Mouse (Mus musculus) forebrain, embryonic 15.5 days (tissue): ENCODE measurements around the gene Pde6d. TPM values are rescaled to one million over a fixed set of nuclear protein-coding genes. Genes with fewer than 3 reads are reported as not detected.

Experiments
- ATAC-seq: fragments of 200-750 bp; cut with Nextera tagmentation; replicated peaks from 2 replicates; pipeline ENCODE4 v1.8.0; 2017; ENCODE audit warnings: mild to moderate bottlenecking, moderate TSS enrichment, moderate library complexity
- H3K27ac ChIP-seq: fragments of 300-500 bp; sonication (generic); replicated peaks from 2 replicates; pipeline ENCODE4 v1.5.1; 2015; ENCODE audit warnings: mild to moderate bottlenecking, inconsistent platforms
- H3K27me3 ChIP-seq: fragments of 300-500 bp; sonication (generic); 2 replicates; pipeline ENCODE4 v1.6.1; 2015; ENCODE audit warnings: inconsistent platforms
- H3K36me3 ChIP-seq: fragments of 300-500 bp; sonication (generic); 2 replicates; pipeline ENCODE4 v1.6.1; 2015; ENCODE audit warnings: mild to moderate bottlenecking, inconsistent platforms
- H3K4me1 ChIP-seq: fragments of 300-500 bp; sonication (generic); 2 replicates; pipeline ENCODE4 v1.6.1; 2015; ENCODE audit warnings: inconsistent platforms
- H3K4me2 ChIP-seq: fragments of 300-500 bp; sonication (generic); replicated peaks from 2 replicates; pipeline ENCODE4 v1.6.1; 2015; ENCODE audit warnings: mild to moderate bottlenecking, inconsistent platforms
- H3K4me3 ChIP-seq: fragments of 300-500 bp; sonication (generic); 2 replicates; pipeline ENCODE4 v1.5.1; 2015; ENCODE audit warnings: mild to moderate bottlenecking, inconsistent platforms
- H3K9ac ChIP-seq: fragments of 300-500 bp; sonication (generic); replicated peaks from 2 replicates; pipeline ENCODE4 v1.6.1; 2015; ENCODE audit warnings: mild to moderate bottlenecking, inconsistent platforms
- H3K9me3 ChIP-seq: fragments of 300-500 bp; sonication (generic); 2 replicates; pipeline ENCODE4 v1.6.1; 2016; ENCODE audit warnings: inconsistent platforms
- WGBS: fragments of 180-500 bp; shearing (Covaris S2); methylation state at CpG from one replicate; pipeline ENCODE4 v1.1.7; 2015; ENCODE audit warnings: mixed read lengths; 5-methylcytosine and 5-hydroxymethylcytosine counted together
- polyA plus RNA-seq: library from polyadenylated mRNA; unstranded; fragments of >200 nt; fragmentation: Nextera tagmentation; extraction: Ambion mirVana; gene quantifications from 2 replicates; pipeline ENCODE4 v1.2.1, GENCODE M21; 2015

The Pde6d gene
- polyA plus RNA-seq, 1 experiment from 2014 or later: 99.0 TPM

DNA sequence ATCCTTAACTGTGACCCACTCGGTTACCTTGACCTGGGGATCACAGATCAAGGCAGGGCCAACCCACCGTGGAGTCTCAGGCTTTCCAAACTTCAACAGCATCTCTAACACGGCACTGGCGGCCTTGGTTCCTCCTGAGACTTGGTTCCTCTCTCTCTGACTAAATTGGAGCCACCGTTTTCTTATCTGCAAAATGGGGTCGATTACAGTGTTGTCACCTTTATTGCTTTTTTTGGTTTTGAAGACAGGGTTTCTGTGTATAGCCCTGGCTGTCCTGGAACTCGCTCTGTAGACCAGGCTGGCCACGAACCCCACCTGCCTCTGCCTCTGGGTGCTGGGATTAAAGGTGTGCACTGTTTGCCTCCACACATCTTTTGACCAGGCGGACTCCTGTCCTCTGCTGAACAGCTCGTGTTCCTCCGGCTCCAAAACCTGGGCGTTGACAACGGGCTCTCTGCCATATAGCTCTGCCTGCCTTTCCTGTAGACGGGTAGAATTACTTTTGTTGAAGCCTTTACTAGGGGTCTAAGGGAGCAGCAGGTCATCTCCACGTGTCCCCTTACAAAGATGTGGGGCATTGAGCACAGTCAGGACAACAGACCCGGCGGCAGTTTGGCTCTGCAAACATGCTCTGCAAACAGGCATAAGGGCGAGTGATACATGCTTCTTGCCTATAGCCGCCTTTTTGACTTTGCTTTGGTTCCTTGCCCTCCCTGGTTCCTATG, 77.6 kb downstream of the Pde6d start:
- ATAC-seq: no peak

DNA sequence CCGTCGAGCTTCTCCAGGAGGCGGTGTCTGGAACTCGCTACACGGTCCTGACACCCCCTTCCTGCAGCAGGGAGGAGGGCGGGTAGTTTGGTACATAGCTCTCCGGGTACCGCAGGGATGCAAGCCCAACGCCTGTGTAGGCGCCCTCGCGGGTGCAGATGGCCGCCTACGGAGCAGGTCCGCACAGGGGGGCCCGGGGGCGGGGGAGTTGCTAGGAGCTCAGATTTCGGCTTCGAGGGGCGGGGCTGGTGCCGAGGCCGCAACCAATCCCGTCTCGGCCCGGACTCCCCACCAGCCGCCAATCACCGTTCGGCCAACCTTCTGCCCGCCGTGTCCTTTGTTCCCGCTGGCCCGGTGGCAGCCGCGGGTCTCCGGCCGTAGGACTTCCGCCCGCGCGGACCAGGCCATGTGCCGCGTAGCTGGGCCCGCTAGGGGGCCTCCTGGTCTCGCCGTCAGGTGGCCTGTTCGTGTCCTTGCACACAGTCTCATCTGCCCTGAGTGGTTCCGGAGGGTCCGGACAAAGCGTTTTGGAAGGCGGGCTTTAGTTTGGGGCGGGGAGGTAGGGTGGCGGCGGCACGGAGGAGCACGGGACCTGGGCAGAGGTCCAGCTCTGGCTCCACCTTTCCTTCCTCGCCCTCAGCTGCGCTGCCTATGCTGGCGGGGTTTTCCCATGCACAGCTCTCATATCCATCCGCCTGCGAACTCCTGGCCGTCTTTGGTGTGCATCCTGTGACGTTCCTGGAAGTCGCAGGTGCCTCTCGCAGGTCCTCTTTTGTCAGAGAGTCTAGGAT, 78.3 kb downstream of the Pde6d start:
- Histone ChIP-seq H3K9ac (peak overlapping the region; percentile 78), H3K27ac (peak overlapping the region; percentile 98), H3K4me2 (peak overlapping the region; percentile 70), H3K36me3 (no peaks in the 10 kb centered on the region), H3K9me3 (no peaks in the 10 kb centered on the region), H3K4me3 (peak overlapping the region; percentile 47), H3K27me3 (no peaks in the 10 kb centered on the region), H3K4me1 (peaks cover 55% of the 10 kb centered on the region)
- under 1% methylated on average over 63 of the region's 64 CpGs for WGBS
- ATAC-seq: peak; percentile 84

More for the DNA sequence above, 77.6 kb downstream of the Pde6d start:
- no peaks in the 10 kb centered on the region for H3K9me3 ChIP-seq
- no peaks in the 10 kb centered on the region for H3K36me3 ChIP-seq
- 14% methylated on average over 19 of the region's 19 CpGs for WGBS
- no peaks in the 10 kb centered on the region for H3K27me3 ChIP-seq
- H3K4me2 ChIP-seq: peak overlapping the region; percentile 70
- H3K9ac ChIP-seq: peak overlapping the region; percentile 78
- H3K4me1 ChIP-seq: peaks cover 58% of the 10 kb centered on the region
- peak overlapping the region; percentile 47 for H3K4me3 ChIP-seq
- H3K27ac ChIP-seq: peak overlapping the region; percentile 98

DNA sequence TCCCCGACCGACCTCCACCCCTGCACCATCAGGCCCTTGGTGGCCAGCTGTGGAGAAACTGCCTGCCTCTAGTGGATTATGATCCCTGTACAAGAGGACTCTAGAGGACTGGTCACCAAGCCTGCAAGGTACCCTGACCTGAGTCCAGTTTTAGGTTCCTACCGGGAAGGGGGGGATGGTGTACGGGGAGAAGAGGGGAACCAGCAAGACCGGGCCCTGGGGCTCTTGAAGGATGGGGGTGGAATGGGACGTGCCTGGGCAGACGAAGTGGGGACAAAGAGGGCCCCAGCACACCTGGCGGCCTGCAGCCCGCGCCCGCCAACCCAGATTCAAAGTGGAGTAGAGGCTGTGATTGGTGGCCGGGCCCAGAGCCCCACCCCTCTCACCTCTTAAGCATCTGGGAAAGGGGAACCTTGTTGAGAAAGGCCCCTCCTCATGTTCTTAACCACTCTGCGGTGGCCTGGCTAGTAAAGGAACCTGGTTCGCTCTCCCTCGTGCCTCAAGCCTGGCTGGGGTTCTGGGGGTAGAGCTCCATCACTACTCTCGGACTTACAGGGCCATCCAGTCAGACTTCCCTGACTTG, 79.2 kb downstream of the Pde6d start:
- H3K9me3 ChIP-seq: no peaks in the 10 kb centered on the region
- H3K36me3 ChIP-seq: no peaks in the 10 kb centered on the region
- WGBS: 8% methylated on average over 16 of the region's 16 CpGs
- H3K4me2 ChIP-seq: peak overlapping the region; percentile 70
- H3K4me1 ChIP-seq: peaks cover 57% of the 10 kb centered on the region
- peak overlapping the region; percentile 47 for H3K4me3 ChIP-seq
- H3K27ac ChIP-seq: peak overlapping the region; percentile 98
- H3K9ac ChIP-seq: peak overlapping the region; percentile 78
- no peaks in the 10 kb centered on the region for H3K27me3 ChIP-seq
- ATAC-seq: peak; percentile 0; the same call in 1 of the 2 replicates

DNA sequence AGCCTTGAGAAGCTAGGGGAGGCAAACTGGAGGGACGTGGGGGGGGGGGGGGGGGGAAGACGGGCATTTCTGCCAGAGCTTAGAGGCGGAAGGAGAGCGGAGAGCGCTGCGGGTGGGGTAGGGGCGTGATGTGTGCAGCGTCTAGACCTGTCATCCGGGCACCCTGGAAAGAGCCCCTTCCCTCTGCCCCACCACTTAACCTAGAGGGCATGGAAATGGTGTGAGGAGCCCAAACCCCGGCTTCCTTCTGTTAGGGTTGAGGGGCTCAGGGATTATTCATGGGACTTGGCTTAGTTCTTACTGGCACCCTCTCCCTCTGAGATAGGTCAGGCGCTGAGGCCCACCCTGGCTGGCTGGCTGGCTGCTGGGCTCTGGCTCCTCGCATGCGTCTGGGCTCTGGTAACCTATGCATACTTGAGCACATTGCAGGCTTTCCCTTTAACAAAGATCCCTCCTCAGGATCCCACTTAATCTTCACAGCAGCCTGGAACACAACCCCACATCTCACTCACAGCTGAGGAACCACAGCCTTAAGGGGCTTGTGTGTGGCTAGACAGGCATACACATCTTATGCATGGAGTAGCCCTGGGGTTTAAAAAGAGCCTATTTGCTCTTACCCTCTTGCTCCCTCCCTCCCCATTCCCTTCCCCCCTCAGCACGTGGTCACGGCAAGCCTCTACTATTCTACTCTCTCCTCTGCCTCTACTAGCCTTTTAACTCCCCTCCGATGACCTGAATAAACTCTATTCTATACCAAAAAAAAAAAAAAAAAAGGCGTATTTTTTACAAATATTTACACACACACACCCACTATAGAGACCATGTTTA, 80.0 kb downstream of the Pde6d start:
- Histone ChIP-seq H3K36me3 (no peaks in the 10 kb centered on the region), H3K9ac (0 out of 2 replicates have a peak overlapping the region, but pooled peaks have one; percentile 0), H3K4me2 (peak overlapping the region; percentile 2; the same call in 1 of the 2 replicates), H3K27me3 (no peaks in the 10 kb centered on the region), H3K9me3 (no peaks in the 10 kb centered on the region), H3K4me1 (peaks cover 57% of the 10 kb centered on the region), H3K4me3 (no peak overlapping the region), H3K27ac (peak overlapping the region; percentile 98)
- ATAC-seq: no peak
- WGBS: 12% methylated on average over 15 of the region's 17 CpGs

DNA sequence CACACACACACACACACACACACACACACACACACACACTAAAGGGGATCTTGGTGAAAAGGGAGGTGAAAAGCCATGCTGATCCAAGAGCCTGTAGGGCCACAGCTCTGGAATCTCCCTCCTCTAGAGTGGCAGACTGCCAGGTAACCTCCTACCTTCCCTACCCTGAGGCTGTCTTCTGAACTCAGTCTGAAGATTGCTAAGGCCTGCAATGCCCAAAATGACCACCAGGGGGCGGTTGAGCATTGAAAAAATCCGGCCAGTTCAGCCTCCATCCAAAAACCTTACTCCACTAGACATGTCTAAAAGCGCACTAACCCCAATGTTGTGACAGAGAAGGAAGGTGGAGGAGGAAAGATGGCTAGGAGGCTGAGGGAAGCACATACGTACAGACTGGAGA, 80.9 kb downstream of the Pde6d start:
- peaks cover 54% of the 10 kb centered on the region for H3K4me1 ChIP-seq
- H3K4me2 ChIP-seq: 0 out of 2 replicates have a peak overlapping the region, but pooled peaks have one; percentile 2
- no peaks in the 10 kb centered on the region for H3K9me3 ChIP-seq
- H3K27me3 ChIP-seq: no peaks in the 10 kb centered on the region
- 0 out of 2 replicates have a peak overlapping the region, but pooled peaks have one; percentile 0 for H3K9ac ChIP-seq
- ATAC-seq: peak; percentile 0; the same call in 1 of the 2 replicates
- H3K4me3 ChIP-seq: no peak overlapping the region
- WGBS: 2% methylated on average over 4 of the region's 4 CpGs
- peak overlapping the region; percentile 98 for H3K27ac ChIP-seq
- H3K36me3 ChIP-seq: no peaks in the 10 kb centered on the region

DNA sequence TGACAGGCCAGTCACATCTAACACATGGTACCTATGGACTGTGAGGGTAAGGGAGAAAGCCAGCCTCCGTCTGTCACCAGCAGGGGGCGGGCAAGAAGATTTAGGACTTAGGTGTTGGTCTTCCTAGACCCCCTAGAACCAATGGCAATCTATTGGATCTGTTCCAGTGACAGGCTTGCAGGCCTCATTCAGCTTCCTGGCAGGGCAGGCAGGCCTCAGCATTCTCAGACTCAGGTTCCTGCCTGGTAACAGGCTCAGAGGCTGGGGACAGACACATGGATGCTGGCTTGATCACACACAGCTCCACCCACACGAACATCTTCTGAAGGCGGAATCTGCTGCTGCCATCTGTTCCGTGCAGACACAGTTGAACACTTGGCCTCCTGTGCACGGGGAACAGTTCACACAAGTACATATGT, 81.3 kb downstream of the Pde6d start:
- 21% methylated on average over 6 of the region's 6 CpGs for WGBS
- H3K9ac ChIP-seq: no peak overlapping the region
- H3K27ac ChIP-seq: peak overlapping the region; percentile 98
- H3K4me3 ChIP-seq: no peak overlapping the region
- H3K27me3 ChIP-seq: no peaks in the 10 kb centered on the region
- no peaks in the 10 kb centered on the region for H3K9me3 ChIP-seq
- H3K4me2 ChIP-seq: no peak overlapping the region
- peak; percentile 25; the same call in 1 of the 2 replicates for ATAC-seq
- peaks cover 49% of the 10 kb centered on the region for H3K4me1 ChIP-seq
- no peaks in the 10 kb centered on the region for H3K36me3 ChIP-seq

DNA sequence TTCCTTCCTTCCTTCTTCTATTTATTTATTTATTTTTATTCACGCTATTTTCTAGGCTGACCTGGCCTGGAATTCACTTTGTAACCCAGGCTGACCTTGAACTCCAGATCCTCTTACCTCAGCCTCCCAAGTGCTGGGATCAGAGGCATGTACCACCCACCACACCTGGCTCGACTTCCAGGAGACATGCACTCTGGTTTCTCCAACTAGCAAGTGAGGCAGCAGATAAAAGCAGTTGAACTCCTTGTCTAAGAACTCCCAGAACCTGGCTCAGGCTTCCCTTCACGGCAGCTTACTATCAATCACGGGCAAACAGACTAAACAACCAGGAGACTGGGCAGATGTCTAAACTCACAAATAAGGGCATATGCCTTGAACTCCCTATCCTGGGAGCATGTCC, 81.7 kb downstream of the Pde6d start:
- Histone ChIP-seq H3K9me3 (no peaks in the 10 kb centered on the region), H3K27ac (peak overlapping the region; percentile 98), H3K4me1 (peaks cover 47% of the 10 kb centered on the region), H3K36me3 (no peaks in the 10 kb centered on the region), H3K4me3 (no peak overlapping the region), H3K4me2 (no peak overlapping the region), H3K9ac (no peak overlapping the region), H3K27me3 (no peaks in the 10 kb centered on the region)
- ATAC-seq: no peak
- 69% methylated on average over 4 of the region's 4 CpGs for WGBS

DNA sequence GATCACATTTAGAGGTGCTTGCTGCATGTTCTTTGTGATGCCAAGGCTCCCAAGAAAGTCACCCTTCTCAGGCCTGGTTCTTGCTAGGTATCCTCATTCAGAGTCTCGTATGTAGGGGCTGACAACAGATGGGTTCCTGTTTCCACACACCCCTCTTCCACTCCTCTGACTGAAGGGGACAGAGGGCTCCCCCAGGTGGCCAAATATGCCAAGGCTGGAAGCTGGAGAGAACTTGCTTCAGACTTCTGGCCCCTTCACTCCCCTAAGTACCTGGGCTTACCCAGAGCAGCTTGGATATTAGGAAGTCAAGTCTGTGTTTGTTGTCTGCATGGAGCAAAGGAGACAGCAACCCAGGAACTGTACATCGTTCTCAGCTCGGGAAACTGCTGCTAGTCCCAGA, 82.5 kb downstream of the Pde6d start:
- no peaks in the 10 kb centered on the region for H3K9me3 ChIP-seq
- WGBS: 45% methylated on average over 3 of the region's 3 CpGs
- peaks cover 39% of the 10 kb centered on the region for H3K4me1 ChIP-seq
- H3K4me3 ChIP-seq: no peak overlapping the region
- H3K27me3 ChIP-seq: no peaks in the 10 kb centered on the region
- no peak overlapping the region for H3K4me2 ChIP-seq
- no peak for ATAC-seq
- no peaks in the 10 kb centered on the region for H3K36me3 ChIP-seq
- H3K27ac ChIP-seq: peak overlapping the region; percentile 98; the same call in 1 of the 2 replicates
- no peak overlapping the region for H3K9ac ChIP-seq

DNA sequence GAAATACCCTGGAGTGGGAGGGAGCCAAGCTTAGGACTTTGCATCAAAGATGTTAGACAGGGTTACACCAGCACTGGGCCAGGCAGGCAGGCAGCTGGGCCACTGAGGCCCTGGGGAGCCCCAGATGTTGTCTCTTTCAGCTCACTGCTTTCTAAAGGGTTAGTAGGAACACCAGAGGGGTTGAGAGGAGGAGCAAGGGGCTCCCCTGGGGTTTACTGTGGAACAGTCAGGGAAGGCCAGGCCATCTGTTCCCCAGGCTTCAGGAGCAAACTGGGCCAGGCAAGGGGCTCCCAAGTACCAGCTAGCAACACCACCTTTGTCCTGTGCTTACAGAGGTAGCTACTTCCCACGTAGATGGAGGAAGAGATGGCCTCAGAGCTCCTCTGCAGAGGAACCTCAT, 83.8 kb downstream of the Pde6d start:
- H3K4me1 ChIP-seq: peaks cover 31% of the 10 kb centered on the region
- H3K27me3 ChIP-seq: no peaks in the 10 kb centered on the region
- no peaks in the 10 kb centered on the region for H3K9me3 ChIP-seq
- H3K9ac ChIP-seq: no peak overlapping the region
- no peak overlapping the region for H3K4me3 ChIP-seq
- no peak for ATAC-seq
- 39% methylated on average over 1 of the region's 1 CpGs for WGBS
- no peaks in the 10 kb centered on the region for H3K36me3 ChIP-seq
- no peak overlapping the region for H3K4me2 ChIP-seq
- H3K27ac ChIP-seq: no peak overlapping the region

DNA sequence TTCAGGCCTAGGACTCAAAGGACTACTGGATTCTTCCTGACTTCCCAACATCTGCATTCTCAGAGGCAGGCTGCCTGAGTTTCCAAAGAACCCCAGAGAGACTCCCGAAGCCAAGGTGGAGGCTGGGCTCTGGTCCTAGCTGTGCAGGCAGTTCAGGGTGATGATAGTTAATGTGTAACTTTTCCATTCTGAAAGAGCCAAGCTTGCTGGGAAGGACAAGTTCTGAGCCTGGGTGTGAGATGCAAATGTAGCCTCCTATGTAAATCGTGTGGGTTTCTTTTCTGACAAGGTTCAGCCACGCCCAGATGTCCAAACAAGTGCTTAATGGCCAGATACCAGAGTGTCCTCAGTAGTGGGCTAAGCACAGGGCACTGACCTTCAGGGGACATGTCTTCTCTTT, 84.4 kb downstream of the Pde6d start:
- no peak for ATAC-seq
- no peak overlapping the region for H3K9ac ChIP-seq
- peaks cover 25% of the 10 kb centered on the region for H3K4me1 ChIP-seq
- no peaks in the 10 kb centered on the region for H3K36me3 ChIP-seq
- H3K9me3 ChIP-seq: no peaks in the 10 kb centered on the region
- WGBS: 75% methylated on average over 3 of the region's 3 CpGs
- H3K27ac ChIP-seq: no peak overlapping the region
- no peak overlapping the region for H3K4me2 ChIP-seq
- H3K4me3 ChIP-seq: no peak overlapping the region
- no peaks in the 10 kb centered on the region for H3K27me3 ChIP-seq

DNA sequence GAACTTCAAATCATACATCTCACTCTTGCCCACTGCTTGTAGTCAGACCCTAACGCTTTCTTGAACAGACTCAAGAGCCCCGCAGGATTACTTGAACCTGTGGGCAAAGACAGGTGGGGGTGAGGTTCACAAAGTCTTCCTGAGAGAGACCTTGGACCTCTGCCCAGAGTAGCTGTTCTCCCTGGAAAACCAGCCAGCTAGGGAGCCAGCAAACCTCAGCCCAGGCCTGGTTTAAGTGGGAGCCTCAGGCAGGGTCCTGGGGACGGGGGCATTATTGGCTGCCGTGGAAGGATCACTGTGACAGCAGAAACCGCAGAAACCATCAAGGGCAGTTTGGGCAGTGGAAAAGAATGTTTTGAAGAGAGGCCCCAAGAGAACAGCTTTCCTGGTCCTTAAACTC, 85.1 kb downstream of the Pde6d start:
- WGBS: 80% methylated on average over 5 of the region's 5 CpGs
- Histone ChIP-seq H3K9me3 (no peaks in the 10 kb centered on the region), H3K36me3 (no peaks in the 10 kb centered on the region), H3K4me3 (no peak overlapping the region), H3K4me1 (peaks cover 18% of the 10 kb centered on the region), H3K9ac (no peak overlapping the region), H3K27me3 (no peaks in the 10 kb centered on the region), H3K27ac (no peak overlapping the region), H3K4me2 (no peak overlapping the region)
- ATAC-seq: no peak
